Comparison of ENCODE assay signal across 17 mouse cellular contexts in genomic region chr8:119588844-119589243, GRCm38 (mm10). TPM values are rescaled to one million over a fixed set of nuclear protein-coding genes. Genes with fewer than 3 reads are reported as not detected.
DNase-seq lines count a peak whose midpoint lies in the region; ATAC-seq lines count a peak whose summit lies in the region.
"Had no signal": no experiment of that assay in that cellular context is flagged by ENCODE, and none has a peak within 500 bp of the region (broad histone marks: within the 10 kb centered on the region; RNA-seq: fewer than 3 reads in every experiment).

No protein-coding gene starts in this region.

- intact Hi-C loops in heart, postnatal 10 days (cut with DNase I), result no loop called here

- no peaks in the 10 kb centered on the region for H3K36me3 ChIP-seq in heart, embryonic 16.5 days (ENCODE audit: control insufficient read depth, insufficient read depth)
- H3K36me3 ChIP-seq in neural tube, embryonic 11.5 days (ENCODE audit: control insufficient read depth, insufficient read depth, low read length), result no peaks in the 10 kb centered on the region
- no peaks in the 10 kb centered on the region for H3K36me3 ChIP-seq in neural tube, embryonic 15.5 days
- H3K36me3 ChIP-seq in forebrain, embryonic 16.5 days (ENCODE audit: control insufficient read depth, insufficient read depth), result no peaks in the 10 kb centered on the region
- H3K36me3 ChIP-seq: embryonic facial prominence, embryonic 12.5 days; liver, embryonic 13.5 days; neural tube, embryonic 13.5 days had no signal

- 16% methylated on average over 10 of the region's 10 CpGs for WGBS in heart, embryonic 16.5 days
- 19% methylated on average over 10 of the region's 10 CpGs for WGBS in neural tube, embryonic 11.5 days
- WGBS in neural tube, embryonic 15.5 days, result 28% methylated on average over 10 of the region's 10 CpGs
- WGBS in forebrain, embryonic 16.5 days, result 30% methylated on average over 10 of the region's 10 CpGs

- ATAC-seq in heart, embryonic 16.5 days (replicated peaks; ENCODE audit: extremely low read depth, insufficient read depth, low FRiP score), result peak; percentile 55
- ATAC-seq in neural tube, embryonic 11.5 days (ENCODE audit: insufficient read depth, low FRiP score, low TSS enrichment), result no peak
- ATAC-seq in neural tube, embryonic 15.5 days (ENCODE audit: low FRiP score), result no peak
- ATAC-seq in forebrain, embryonic 16.5 days, result no peak

- peak overlapping the region; percentile 67 for H3K27ac ChIP-seq in heart, embryonic 16.5 days (ENCODE audit: low read length)
- no peak overlapping the region for H3K27ac ChIP-seq in neural tube, embryonic 11.5 days (ENCODE audit: low read depth, low read length)
- H3K27ac ChIP-seq in neural tube, embryonic 15.5 days (replicated peaks), result no peak overlapping the region
- H3K27ac ChIP-seq in forebrain, embryonic 16.5 days (ENCODE audit: low read length), result no peak overlapping the region
- H3K27ac ChIP-seq: embryonic facial prominence, embryonic 12.5 days; liver, embryonic 13.5 days; neural tube, embryonic 13.5 days had no signal

- H3K4me3 ChIP-seq in heart, embryonic 16.5 days (ENCODE audit: low read length), result no peak overlapping the region
- H3K4me3 ChIP-seq in neural tube, embryonic 11.5 days (ENCODE audit: low read depth, low read length), result no peak overlapping the region
- no peak overlapping the region for H3K4me3 ChIP-seq in neural tube, embryonic 15.5 days (replicated peaks)
- H3K4me3 ChIP-seq in forebrain, embryonic 16.5 days (replicated peaks; ENCODE audit: low read length), result no peak overlapping the region
- H3K4me3 ChIP-seq: embryonic facial prominence, embryonic 12.5 days; liver, embryonic 13.5 days; neural tube, embryonic 13.5 days had no signal

- no peaks in the 10 kb centered on the region for H3K9me3 ChIP-seq in heart, embryonic 16.5 days (replicated peaks; ENCODE audit: control insufficient read depth, low read length)
- no peaks in the 10 kb centered on the region for H3K9me3 ChIP-seq in neural tube, embryonic 11.5 days (ENCODE audit: control insufficient read depth, low read length)
- H3K9me3 ChIP-seq in neural tube, embryonic 15.5 days (replicated peaks), result no peaks in the 10 kb centered on the region
- no peaks in the 10 kb centered on the region for H3K9me3 ChIP-seq in forebrain, embryonic 16.5 days (ENCODE audit: control insufficient read depth, low read length)
- H3K9me3 ChIP-seq: embryonic facial prominence, embryonic 12.5 days; liver, embryonic 13.5 days; neural tube, embryonic 13.5 days had no signal

- H3K27me3 ChIP-seq in heart, embryonic 16.5 days (ENCODE audit: control insufficient read depth, insufficient read depth, low read length), result no peaks in the 10 kb centered on the region
- no peaks in the 10 kb centered on the region for H3K27me3 ChIP-seq in neural tube, embryonic 11.5 days (ENCODE audit: control insufficient read depth, insufficient read depth, low read length)
- no peaks in the 10 kb centered on the region for H3K27me3 ChIP-seq in neural tube, embryonic 15.5 days (replicated peaks)
- H3K27me3 ChIP-seq in forebrain, embryonic 16.5 days (replicated peaks; ENCODE audit: control insufficient read depth, insufficient read depth, low read length), result no peaks in the 10 kb centered on the region
- H3K27me3 ChIP-seq: CH12.LX; embryonic facial prominence, embryonic 12.5 days; liver, embryonic 13.5 days; neural tube, embryonic 13.5 days had no signal

- peaks cover 5% of the 10 kb centered on the region; the same call in 1 of the 2 replicates for H3K4me1 ChIP-seq in heart, embryonic 16.5 days (ENCODE audit: control insufficient read depth, insufficient read depth, low read length)
- no peaks in the 10 kb centered on the region for H3K4me1 ChIP-seq in neural tube, embryonic 11.5 days (ENCODE audit: control insufficient read depth, insufficient read depth, low read length)
- 0 out of 2 replicates have a peak, but pooled peaks cover 4% of the 10 kb centered on the region for H3K4me1 ChIP-seq in neural tube, embryonic 15.5 days
- H3K4me1 ChIP-seq in forebrain, embryonic 16.5 days (replicated peaks; ENCODE audit: control insufficient read depth, insufficient read depth, low read length), result peaks cover 4% of the 10 kb centered on the region; the same call in 1 of the 2 replicates
- H3K4me1 ChIP-seq: embryonic facial prominence, embryonic 12.5 days had no signal

- H3K9ac ChIP-seq in heart, embryonic 16.5 days (ENCODE audit: low read length), result no peak overlapping the region
- H3K9ac ChIP-seq in neural tube, embryonic 11.5 days (ENCODE audit: low read length), result no peak overlapping the region
- H3K9ac ChIP-seq in neural tube, embryonic 15.5 days (replicated peaks), result no peak overlapping the region
- no peak overlapping the region for H3K9ac ChIP-seq in forebrain, embryonic 16.5 days (replicated peaks; ENCODE audit: low read depth, low read length)
- H3K9ac ChIP-seq: embryonic facial prominence, embryonic 12.5 days; liver, embryonic 13.5 days; neural tube, embryonic 13.5 days had no signal

- 0 out of 2 replicates have a peak overlapping the region, but pooled peaks have one; percentile 19 for H3K4me2 ChIP-seq in heart, embryonic 16.5 days (ENCODE audit: low read depth, low read length)
- H3K4me2 ChIP-seq in neural tube, embryonic 11.5 days (ENCODE audit: low read depth), result no peak overlapping the region
- H3K4me2 ChIP-seq in neural tube, embryonic 15.5 days, result no peak overlapping the region
- no peak overlapping the region for H3K4me2 ChIP-seq in forebrain, embryonic 16.5 days (ENCODE audit: low read length)
- H3K4me2 ChIP-seq: embryonic facial prominence, embryonic 12.5 days; liver, embryonic 13.5 days; neural tube, embryonic 13.5 days had no signal

- no peak for DNase-seq in heart, postnatal 10 days
- peak; percentile 26 for DNase-seq in neural tube, embryonic 11.5 days (ENCODE audit: low spot score)
- DNase-seq in embryo, embryonic 10.5 days (ENCODE audit: low spot score), result peak; percentile 56
- no peak for DNase-seq in gastrocnemius, adult 8-10 months (ENCODE audit: low spot score in 2 of 2)
- DNase-seq: cerebellum, adult 2 months; liver, embryonic 13.5 days; lung, postnatal 10 days; right cerebral cortex, adult 18-20 months; thymus, adult 18-20 months had no signal

RNA-seq across cellular contexts. Expression of gene Dnaaf1, which starts 13.8 kb away (rescaled TPM):
- 0.50 and 0.71 TPM in 2 replicates for polyA plus RNA-seq in heart, embryonic 16.5 days (2015; fragmentation: Nextera tagmentation; extraction: Ambion mirVana)
- total RNA-seq in heart, postnatal 10 days (2021), result not detected
- polyA plus RNA-seq in neural tube, embryonic 11.5 days (2014; fragmentation: Nextera tagmentation; extraction: Ambion mirVana), result not detected in 2 replicates
- 0.20 and 0.45 TPM in 2 replicates for polyA plus RNA-seq in neural tube, embryonic 15.5 days (2015; fragmentation: Nextera tagmentation; extraction: Ambion mirVana)
- total RNA-seq in gastrocnemius, adult 8-10 months (2022), result not detected
- 0.24 and 0.39 TPM in 2 replicates for polyA plus RNA-seq in forebrain, embryonic 16.5 days (2015; fragmentation: Nextera tagmentation; extraction: Ambion mirVana)
- total RNA-seq: left cerebral cortex, postnatal 10 days had no signal

RNA-seq across cellular contexts. Expression of gene Hsdl1, which starts 13.9 kb away (rescaled TPM):
- 40.9 and 51.1 TPM in 2 replicates for polyA plus RNA-seq in heart, embryonic 16.5 days (2015; fragmentation: Nextera tagmentation; extraction: Ambion mirVana)
- total RNA-seq in heart, postnatal 10 days (2021), result 10 to 100 TPM; 17.6 to 18.2 TPM
- polyA plus RNA-seq in neural tube, embryonic 11.5 days (2014; fragmentation: Nextera tagmentation; extraction: Ambion mirVana), result 74.4 and 87.6 TPM in 2 replicates
- 129 and 137 TPM in 2 replicates for polyA plus RNA-seq in neural tube, embryonic 15.5 days (2015; fragmentation: Nextera tagmentation; extraction: Ambion mirVana)
- total RNA-seq in gastrocnemius, adult 8-10 months (2022), result 10 to 100 TPM; 16.1 to 21.1 (median 17.4) TPM
- polyA plus RNA-seq in forebrain, embryonic 16.5 days (2015; fragmentation: Nextera tagmentation; extraction: Ambion mirVana), result 179 and 183 TPM in 2 replicates

RNA-seq across cellular contexts. Expression of gene Taf1c, which starts 16.2 kb away (rescaled TPM):
- 8.5 and 9.4 TPM in 2 replicates for polyA plus RNA-seq in heart, embryonic 16.5 days (2015; fragmentation: Nextera tagmentation; extraction: Ambion mirVana)
- total RNA-seq in heart, postnatal 10 days (2021), result 1 to 10 TPM; 3.9 to 4.7 TPM
- polyA plus RNA-seq in neural tube, embryonic 11.5 days (2014; fragmentation: Nextera tagmentation; extraction: Ambion mirVana), result 11.7 and 14.1 TPM in 2 replicates
- polyA plus RNA-seq in neural tube, embryonic 15.5 days (2015; fragmentation: Nextera tagmentation; extraction: Ambion mirVana), result 11.8 and 15.0 TPM in 2 replicates
- total RNA-seq in gastrocnemius, adult 8-10 months (2022), result 1 to 10 TPM; 5.2 to 8.0 (median 6.9) TPM
- 19.3 and 19.4 TPM in 2 replicates for polyA plus RNA-seq in forebrain, embryonic 16.5 days (2015; fragmentation: Nextera tagmentation; extraction: Ambion mirVana)

RNA-seq across cellular contexts. Expression of gene Adad2, which starts 23.7 kb away (rescaled TPM):
- polyA plus RNA-seq in heart, embryonic 16.5 days (2015; fragmentation: Nextera tagmentation; extraction: Ambion mirVana), result 0.07 TPM in 1 of 2 replicates, not detected in the other
- not detected for total RNA-seq in heart, postnatal 10 days (2021)
- 0.12 TPM in 1 of 2 replicates, not detected in the other for polyA plus RNA-seq in neural tube, embryonic 11.5 days (2014; fragmentation: Nextera tagmentation; extraction: Ambion mirVana)
- polyA plus RNA-seq in neural tube, embryonic 15.5 days (2015; fragmentation: Nextera tagmentation; extraction: Ambion mirVana), result 0.10 and 0.11 TPM in 2 replicates
- not detected for total RNA-seq in gastrocnemius, adult 8-10 months (2022)
- polyA plus RNA-seq in forebrain, embryonic 16.5 days (2015; fragmentation: Nextera tagmentation; extraction: Ambion mirVana), result not detected in 2 replicates
- total RNA-seq: CH12.LX; left cerebral cortex, postnatal 10 days; megakaryocyte-erythroid progenitor cell, adult 5-6 weeks had no signal
- polyA plus RNA-seq: liver, embryonic 13.5 days; neural tube, embryonic 13.5 days had no signal

RNA-seq across cellular contexts. Expression of gene Mbtps1, which starts 30.3 kb away (rescaled TPM):
- polyA plus RNA-seq in heart, embryonic 16.5 days (2015; fragmentation: Nextera tagmentation; extraction: Ambion mirVana), result 68.5 and 72.4 TPM in 2 replicates
- total RNA-seq in heart, postnatal 10 days (2021), result 10 to 100 TPM; 66.8 to 67.7 TPM
- polyA plus RNA-seq in neural tube, embryonic 11.5 days (2014; fragmentation: Nextera tagmentation; extraction: Ambion mirVana), result 97.5 and 105 TPM in 2 replicates
- polyA plus RNA-seq in neural tube, embryonic 15.5 days (2015; fragmentation: Nextera tagmentation; extraction: Ambion mirVana), result 48.5 and 62.4 TPM in 2 replicates
- 10 to 100 TPM; 18.1 to 24.4 (median 22.5) TPM for total RNA-seq in gastrocnemius, adult 8-10 months (2022)
- polyA plus RNA-seq in forebrain, embryonic 16.5 days (2015; fragmentation: Nextera tagmentation; extraction: Ambion mirVana), result 66.6 and 75.9 TPM in 2 replicates

Comparison
In these comparisons a context has a peak if more than half of its experiments do, and no peak if none do; other contexts are left out.
1. DNase-seq: peak in neural tube, embryonic 11.5 days (single experiment) and embryo, embryonic 10.5 days (single experiment); none in heart, postnatal 10 days (0 of 2) and gastrocnemius, adult 8-10 months (0 of 2).